Mouse (Mus musculus) adrenal gland (tissue): ENCODE measurements around the gene Birc2.
"Not testable (repeated sequence)": the region's sequence is repeated elsewhere in the genome, so short reads cannot be mapped to it uniquely, and the experiment has no call there.

Source experiments
- intact Hi-C: fragments of 180-260 bp; cut with DNase I; formaldehyde crosslinking; loops from one replicate; pipeline ENCODE4 v1.15.1; 2025
- long read RNA-seq, 2 experiments: library from polyadenylated mRNA; unstranded; transcript quantifications; one replicate each; pipeline ENCODE4 v2.0.0; 2020; ENCODE audit warnings: borderline replicate concordance in 1 of 2; ENCODE audit not compliant: insufficient replicate concordance in 1 of 2

The Birc2 gene
- long read RNA-seq, experiment 1, transcript Birc2-204 (8 exons, 3,331 nt) = major isoform, 12 of 18 reads
- long read RNA-seq, experiment 1, partial matches to known transcripts = 3 of 18 reads
- long read RNA-seq, experiment 1, other reads (novel, unspliced or antisense) = 3 of 18 reads
- long read RNA-seq, experiment 2, transcript Birc2-204 (8 exons, 3,331 nt) = major isoform, 11 of 16 reads
- long read RNA-seq, experiment 2, partial matches to known transcripts = 2 of 16 reads
- long read RNA-seq, experiment 2, other reads (novel, unspliced or antisense) = 2 of 16 reads

GRCm38 (mm10) chr9:7836905-7837805 lies at the start of gene Birc2:
TSS of gene Birc2 (minus strand) at chr9:7837064.
- intact Hi-C loops = loop anchor here (10.0 kb wide), 2 partner anchors 58 to 72 kb away; partner anchors contain the start of gene Tmem123

GRCm38 (mm10) chr9:7884346-7884745 lies 47.5 kb upstream of the Birc2 start:
- intact Hi-C loops = no loop called here

GRCm38 (mm10) chr9:7882304-7882865 lies 45.5 kb upstream of the Birc2 start:
- intact Hi-C loops = no loop called here

GRCm38 (mm10) chr9:7873511-7874211 lies 36.8 kb upstream of the Birc2 start:
- intact Hi-C loops = no loop called here

- intact Hi-C loops = no loop called here
Measured at GRCm38 (mm10) chr9:7872775-7873439, 36.0 kb upstream of the Birc2 start, which contains the start of gene Birc3. TSS of gene Birc3 (minus strand) at chr9:7873186.

GRCm38 (mm10) chr9:7872044-7872774 lies 35.3 kb upstream of the Birc2 start:
- intact Hi-C loops = no loop called here

- intact Hi-C loops = no loop called here
Measured at GRCm38 (mm10) chr9:7871316-7872043, 34.6 kb upstream of the Birc2 start.

GRCm38 (mm10) chr9:7870556-7871315 lies 33.9 kb upstream of the Birc2 start:
- intact Hi-C loops = no loop called here

- intact Hi-C loops = no loop called here
Measured at GRCm38 (mm10) chr9:7868838-7869491, 32.1 kb upstream of the Birc2 start.

GRCm38 (mm10) chr9:7867981-7868380 lies 31.1 kb upstream of the Birc2 start:
- intact Hi-C loops = no loop called here

- intact Hi-C loops = not testable (repeated sequence)
Measured at GRCm38 (mm10) chr9:7866981-7867380, 30.1 kb upstream of the Birc2 start.

- intact Hi-C loops = loop anchor here (5.0 kb wide), 1 partner anchor 36 kb away; no protein-coding TSS in a partner anchor
Measured at GRCm38 (mm10) chr9:7860976-7861375, 24.1 kb upstream of the Birc2 start.

GRCm38 (mm10) chr9:7855912-7856311 lies 19.0 kb upstream of the Birc2 start:
- intact Hi-C loops = loop anchor here (5.0 kb wide), 1 partner anchor 59 kb away; no protein-coding TSS in a partner anchor

GRCm38 (mm10) chr9:7855374-7855773 lies 18.5 kb upstream of the Birc2 start:
- intact Hi-C loops = loop anchor here (5.0 kb wide), 1 partner anchor 58 kb away; no protein-coding TSS in a partner anchor

GRCm38 (mm10) chr9:7854196-7854595 lies 17.3 kb upstream of the Birc2 start:
- intact Hi-C loops = not testable (repeated sequence)

- intact Hi-C loops = no loop called here
Measured at GRCm38 (mm10) chr9:7852346-7853230, 15.7 kb upstream of the Birc2 start.

GRCm38 (mm10) chr9:7851841-7852240 lies 15.0 kb upstream of the Birc2 start:
- intact Hi-C loops = no loop called here
